Mouse (Mus musculus): ENCODE results near the gene Asl. TPM values are rescaled to one million over a fixed set of nuclear protein-coding genes. Genes with fewer than 3 reads are reported as not detected.

Gene Asl
- total RNA-seq, 2 experiments from 2014 or later: 149 to 165 TPM

Other genes with a start within 250 kb of the Asl start
- 10 to 100 TPM; 24.4 to 25.9 TPM for gene Psph, start 241.8 kb downstream of the Asl start, total RNA-seq (2021)
- 10 to 100 TPM; 55.9 to 57.4 TPM for gene Sumf2, start 182.3 kb downstream of the Asl start, total RNA-seq (2021)
- 100 to 1,000 TPM; 579 to 625 TPM for gene Chchd2, start 141.8 kb downstream of the Asl start, total RNA-seq (2021)
- 1 to 10 TPM; 2.9 to 3.1 TPM for gene Zbed5, start 133.5 kb downstream of the Asl start, total RNA-seq (2021)
- gene Phkg1, start 130.7 kb downstream of the Asl start, total RNA-seq (2021): 1 to 10 TPM; 3.7 to 4.2 TPM
- gene Nupr1l, start 120.7 kb downstream of the Asl start, total RNA-seq (2021): 1 to 10 TPM; 4.8 to 5.5 TPM
- gene Vkorc1l1, start 87.3 kb downstream of the Asl start, total RNA-seq (2021): 10 to 100 TPM; 28.0 to 31.6 TPM
- gene Gusb, start 26.2 kb downstream of the Asl start, total RNA-seq (2021): 10 to 100 TPM; 61.0 to 61.5 TPM
- 10 to 100 TPM; 38.9 to 41.3 TPM for gene Crcp, start within 50 bp of the Asl start, total RNA-seq (2021)
- 10 to 100 TPM; 41.7 to 43.8 TPM for gene Tpst1, start 44.1 kb upstream of the Asl start, total RNA-seq (2021)
- 1 to 10 TPM; 7.8 to 9.4 TPM for gene Kctd7, start 115.6 kb upstream of the Asl start, total RNA-seq (2021)
- gene Rabgef1, start 142.6 kb upstream of the Asl start, total RNA-seq (2021): 10 to 100 TPM; 36.5 to 43.2 TPM
- gene Tmem248, start 187.8 kb upstream of the Asl start, total RNA-seq (2021): 10 to 100 TPM; 56.0 to 61.9 TPM
- gene Sbds, start 226.3 kb upstream of the Asl start, total RNA-seq (2021): 10 to 100 TPM; 74.2 to 77.0 TPM
- gene Tyw1, start 226.4 kb upstream of the Asl start, total RNA-seq (2021): 10 to 100 TPM; 25.3 to 25.7 TPM